Mouse (Mus musculus): ENCODE results near the gene St6galnac5. TPM values are rescaled to one million over a fixed set of nuclear protein-coding genes. Genes with fewer than 3 reads are reported as not detected.
"Not testable (repeated sequence)": the region's sequence is repeated elsewhere in the genome, so short reads cannot be mapped to it uniquely, and the experiment has no call there.

The St6galnac5 gene
- polyA plus RNA-seq, 1 experiment from 2014 or later: 6.4 TPM

DNA sequence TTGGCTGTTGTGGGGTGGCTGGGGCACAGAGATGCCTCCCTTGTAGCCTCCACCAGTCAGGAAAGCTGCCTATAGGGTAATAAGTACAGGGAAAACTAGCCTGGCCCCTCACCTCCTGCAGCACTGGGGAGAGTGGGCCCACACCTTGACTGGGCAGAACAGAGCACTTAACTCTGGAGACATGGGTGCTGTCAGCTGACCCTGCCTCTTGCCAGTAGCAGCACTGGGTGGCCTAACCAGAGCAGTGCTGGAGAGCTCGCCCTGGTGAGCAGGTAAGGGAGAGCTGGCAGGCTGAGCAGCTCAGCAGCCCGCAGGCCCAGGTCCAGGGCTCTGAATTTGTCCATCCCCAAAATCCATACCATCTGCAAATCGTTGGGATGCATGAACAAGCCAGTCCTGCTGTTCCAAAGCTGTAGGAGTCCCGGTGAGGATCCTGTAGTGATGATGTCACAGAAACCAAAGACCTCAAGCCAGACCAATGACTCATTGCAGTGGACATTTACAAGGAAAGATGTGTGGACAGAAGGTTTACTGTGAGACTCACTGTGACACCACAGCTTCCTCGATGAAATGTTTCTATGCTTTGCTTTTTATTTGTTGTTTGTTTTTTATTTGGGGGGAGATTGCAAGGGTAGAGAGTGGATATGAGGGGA lies 193.6 kb downstream of the St6galnac5 start:
- not testable (repeated sequence) for H3K36me3 ChIP-seq (ENCODE audit: control insufficient read depth, insufficient read depth, low read length); H3K4me1 ChIP-seq (replicated peaks; ENCODE audit: control insufficient read depth, insufficient read depth, low read length); H3K4me2 ChIP-seq (replicated peaks; ENCODE audit: low read depth, low read length); H3K27me3 ChIP-seq (ENCODE audit: control insufficient read depth, insufficient read depth, low read length); H3K9ac ChIP-seq (ENCODE audit: low read depth, low read length); H3K9me3 ChIP-seq (ENCODE audit: control insufficient read depth, low read length); H3K27ac ChIP-seq (ENCODE audit: low read depth, low read length); H3K4me3 ChIP-seq (ENCODE audit: low read depth, low read length); DNase-seq (ENCODE audit: low spot score); ATAC-seq (ENCODE audit: low FRiP score)
- WGBS: 90% methylated on average over 5 of the region's 5 CpGs

DNA sequence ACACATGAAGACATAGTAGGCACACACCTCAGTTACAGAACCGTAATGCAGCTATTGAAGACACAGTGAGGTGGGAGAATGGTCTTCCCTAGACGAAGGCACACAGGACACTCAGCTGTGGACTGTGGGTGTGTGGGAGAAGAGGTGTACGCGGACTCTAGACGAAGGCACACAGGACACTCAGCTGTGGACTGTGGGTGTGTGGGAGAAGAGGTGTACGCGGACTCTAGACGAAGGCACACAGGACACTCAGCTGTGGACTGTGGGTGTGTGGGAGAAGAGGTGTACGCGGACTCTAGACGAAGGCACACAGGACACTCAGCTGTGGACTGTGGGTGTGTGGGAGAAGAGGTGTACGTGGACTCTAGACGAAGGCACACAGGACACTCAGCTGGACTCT lies 197.7 kb downstream of the St6galnac5 start:
- not testable (repeated sequence) for H3K27ac ChIP-seq (ENCODE audit: low read depth, low read length); H3K36me3 ChIP-seq (ENCODE audit: control insufficient read depth, insufficient read depth, low read length); H3K9ac ChIP-seq (ENCODE audit: low read depth, low read length); ATAC-seq (ENCODE audit: low FRiP score); H3K4me3 ChIP-seq (ENCODE audit: low read depth, low read length); H3K4me2 ChIP-seq (replicated peaks; ENCODE audit: low read depth, low read length); H3K9me3 ChIP-seq (ENCODE audit: control insufficient read depth, low read length); DNase-seq (ENCODE audit: low spot score); H3K4me1 ChIP-seq (replicated peaks; ENCODE audit: control insufficient read depth, insufficient read depth, low read length); H3K27me3 ChIP-seq (ENCODE audit: control insufficient read depth, insufficient read depth, low read length)
- 92% methylated on average over 7 of the region's 13 CpGs for WGBS

DNA sequence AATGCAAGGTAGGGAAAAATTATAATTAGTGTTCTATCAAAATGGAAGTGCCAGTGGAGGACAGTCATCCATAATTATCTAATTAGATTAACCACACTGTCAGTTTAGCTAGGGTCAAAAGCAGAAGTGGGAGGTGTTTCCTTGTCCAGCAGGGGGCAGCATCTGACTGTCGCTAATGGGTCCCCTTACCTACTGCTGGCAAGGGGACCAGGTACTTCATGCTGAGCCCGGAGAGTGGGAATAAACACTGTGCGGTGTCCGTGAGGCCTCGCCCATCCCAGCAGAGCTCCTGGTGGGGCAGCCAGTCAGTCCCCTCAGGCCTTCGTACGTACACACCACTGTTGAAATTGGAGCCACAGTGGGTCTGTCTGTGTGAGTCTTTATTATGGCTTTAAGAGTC lies 198.3 kb downstream of the St6galnac5 start:
- no peaks in the 10 kb centered on the region for H3K9me3 ChIP-seq (ENCODE audit: control insufficient read depth, low read length)
- H3K4me2 ChIP-seq (replicated peaks; ENCODE audit: low read depth, low read length): no peak overlapping the region
- no peak overlapping the region for H3K27ac ChIP-seq (ENCODE audit: low read depth, low read length)
- DNase-seq (ENCODE audit: low spot score): peak; percentile 86
- H3K36me3 ChIP-seq (ENCODE audit: control insufficient read depth, insufficient read depth, low read length): no peaks in the 10 kb centered on the region
- H3K4me3 ChIP-seq (ENCODE audit: low read depth, low read length): no peak overlapping the region
- ATAC-seq (ENCODE audit: low FRiP score): peak; percentile 69
- no peak overlapping the region for H3K9ac ChIP-seq (ENCODE audit: low read depth, low read length)
- H3K27me3 ChIP-seq (ENCODE audit: control insufficient read depth, insufficient read depth, low read length): no peaks in the 10 kb centered on the region
- WGBS: 31% methylated on average over 7 of the region's 7 CpGs
- H3K4me1 ChIP-seq (replicated peaks; ENCODE audit: control insufficient read depth, insufficient read depth, low read length): no peaks in the 10 kb centered on the region

DNA sequence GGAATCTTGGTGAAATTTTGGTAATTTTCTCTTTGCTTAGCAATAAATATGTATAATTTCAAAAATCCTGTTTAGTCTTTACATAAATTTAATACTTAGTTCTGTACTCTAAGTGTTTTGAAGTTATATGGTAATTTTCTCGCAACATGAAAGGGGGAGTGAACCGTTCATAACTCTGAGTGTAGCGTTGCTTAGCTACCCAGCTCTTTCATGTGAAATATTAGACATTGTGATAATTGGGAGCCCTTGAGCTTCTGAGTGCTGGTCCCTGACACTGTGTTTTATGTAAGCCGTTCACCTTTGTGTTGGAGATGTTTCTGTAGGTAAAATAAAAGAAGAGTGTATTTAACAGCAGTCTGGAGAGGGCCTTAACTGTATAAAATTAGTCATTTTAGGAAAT lies 202.2 kb downstream of the St6galnac5 start:
- no peaks in the 10 kb centered on the region for H3K27me3 ChIP-seq (ENCODE audit: control insufficient read depth, insufficient read depth, low read length)
- no peak overlapping the region for H3K4me2 ChIP-seq (replicated peaks; ENCODE audit: low read depth, low read length)
- no peaks in the 10 kb centered on the region for H3K4me1 ChIP-seq (replicated peaks; ENCODE audit: control insufficient read depth, insufficient read depth, low read length)
- DNase-seq (ENCODE audit: low spot score) (no peak), ATAC-seq (ENCODE audit: low FRiP score) (no peak)
- H3K9ac ChIP-seq (ENCODE audit: low read depth, low read length): no peak overlapping the region
- no peaks in the 10 kb centered on the region for H3K9me3 ChIP-seq (ENCODE audit: control insufficient read depth, low read length)
- H3K4me3 ChIP-seq (ENCODE audit: low read depth, low read length): no peak overlapping the region
- H3K36me3 ChIP-seq (ENCODE audit: control insufficient read depth, insufficient read depth, low read length): no peaks in the 10 kb centered on the region
- no peak overlapping the region for H3K27ac ChIP-seq (ENCODE audit: low read depth, low read length)
- WGBS: 84% methylated on average over 4 of the region's 4 CpGs

DNA sequence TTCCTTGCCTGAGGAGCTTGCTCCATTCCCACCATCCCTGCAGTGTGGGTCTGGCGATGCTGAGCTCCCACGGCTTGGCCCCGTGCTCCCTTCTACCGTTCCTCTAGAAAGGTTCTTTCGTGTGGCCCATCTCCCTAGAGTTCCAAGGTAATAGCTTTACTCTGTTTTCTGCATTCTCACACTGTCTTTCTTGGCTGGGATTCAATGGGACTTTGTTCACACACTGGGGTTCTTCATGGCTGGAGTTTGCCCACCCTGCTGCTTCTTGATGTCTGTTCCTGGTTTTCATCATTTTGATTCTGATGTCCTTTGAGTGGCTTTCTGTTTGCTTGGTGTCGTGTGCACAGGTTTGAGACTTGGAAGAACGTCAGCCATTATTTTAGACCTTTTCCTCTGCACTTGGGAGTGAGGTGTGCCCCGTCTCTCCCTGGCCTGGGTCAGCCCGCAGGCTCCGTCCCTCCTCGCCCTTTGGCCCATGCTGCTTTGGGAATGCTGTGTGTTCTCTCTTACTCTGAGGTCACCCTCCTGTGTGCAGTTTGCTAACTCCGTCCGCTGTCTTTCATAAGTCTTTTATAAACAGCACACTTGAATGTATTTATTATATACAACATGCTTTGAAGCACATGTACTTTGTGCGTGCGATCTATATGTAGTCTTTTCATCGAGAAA lies 205.0 kb downstream of the St6galnac5 start:
- Histone ChIP-seq H3K9me3 (ENCODE audit: control insufficient read depth, low read length) (no peaks in the 10 kb centered on the region), H3K27ac (ENCODE audit: low read depth, low read length) (no peak overlapping the region), H3K27me3 (ENCODE audit: control insufficient read depth, insufficient read depth, low read length) (no peaks in the 10 kb centered on the region), H3K4me2 (replicated peaks; ENCODE audit: low read depth, low read length) (no peak overlapping the region), H3K9ac (ENCODE audit: low read depth, low read length) (no peak overlapping the region), H3K4me1 (replicated peaks; ENCODE audit: control insufficient read depth, insufficient read depth, low read length) (no peaks in the 10 kb centered on the region), H3K4me3 (ENCODE audit: low read depth, low read length) (no peak overlapping the region), H3K36me3 (ENCODE audit: control insufficient read depth, insufficient read depth, low read length) (no peaks in the 10 kb centered on the region)
- WGBS: 81% methylated on average over 16 of the region's 16 CpGs
- ATAC-seq (ENCODE audit: low FRiP score) (no peak), DNase-seq (ENCODE audit: low spot score) (no peak)

DNA sequence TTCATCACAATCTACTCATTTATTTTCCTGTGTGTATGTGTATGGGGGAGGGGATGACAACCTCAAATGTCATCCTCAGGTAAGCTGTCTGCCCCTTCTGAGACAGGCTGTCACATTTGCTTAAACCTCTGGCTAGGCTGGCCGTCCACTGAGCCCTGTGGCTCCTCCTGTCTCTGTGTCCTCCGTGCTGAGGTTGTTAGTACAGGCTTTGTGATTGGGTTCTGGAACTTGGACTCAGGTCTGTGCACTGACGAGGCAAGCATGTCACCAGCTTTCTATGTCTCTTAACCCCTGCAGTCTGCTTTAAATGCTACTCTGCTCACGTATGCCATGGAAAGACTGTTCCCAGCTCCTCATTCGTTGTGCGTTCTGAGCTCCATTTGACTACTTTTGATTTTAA lies 205.7 kb downstream of the St6galnac5 start:
- Histone ChIP-seq H3K4me2 (replicated peaks; ENCODE audit: low read depth, low read length) (no peak overlapping the region), H3K4me3 (ENCODE audit: low read depth, low read length) (no peak overlapping the region), H3K9me3 (ENCODE audit: control insufficient read depth, low read length) (no peaks in the 10 kb centered on the region), H3K9ac (ENCODE audit: low read depth, low read length) (no peak overlapping the region), H3K36me3 (ENCODE audit: control insufficient read depth, insufficient read depth, low read length) (no peaks in the 10 kb centered on the region), H3K27me3 (ENCODE audit: control insufficient read depth, insufficient read depth, low read length) (no peaks in the 10 kb centered on the region), H3K4me1 (replicated peaks; ENCODE audit: control insufficient read depth, insufficient read depth, low read length) (no peaks in the 10 kb centered on the region), H3K27ac (ENCODE audit: low read depth, low read length) (no peak overlapping the region)
- DNase-seq (ENCODE audit: low spot score) (no peak), ATAC-seq (ENCODE audit: low FRiP score) (no peak)
- 83% methylated on average over 6 of the region's 6 CpGs for WGBS

DNA sequence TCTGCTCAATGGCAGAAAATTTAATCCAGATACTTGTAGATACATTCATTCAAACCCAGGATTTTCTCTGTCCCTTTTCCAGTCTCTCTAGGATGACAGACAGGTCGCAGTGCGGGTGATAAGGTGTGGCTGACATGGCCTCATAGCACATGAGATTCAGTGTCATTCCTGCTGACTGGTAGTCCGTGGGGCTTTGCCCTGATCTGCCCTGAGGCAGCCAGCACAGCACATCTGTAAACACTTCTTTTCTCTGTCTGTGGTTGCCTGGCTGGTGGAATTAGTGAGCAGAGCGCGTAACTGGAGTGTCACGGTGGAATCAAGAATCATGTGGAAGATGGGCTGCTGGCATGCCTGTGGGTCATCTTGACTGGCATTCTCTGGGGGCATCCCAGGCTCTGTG lies 212.0 kb downstream of the St6galnac5 start:
- Histone ChIP-seq H3K36me3 (ENCODE audit: control insufficient read depth, insufficient read depth, low read length) (no peaks in the 10 kb centered on the region), H3K27me3 (ENCODE audit: control insufficient read depth, insufficient read depth, low read length) (no peaks in the 10 kb centered on the region), H3K27ac (ENCODE audit: low read depth, low read length) (no peak overlapping the region), H3K4me2 (replicated peaks; ENCODE audit: low read depth, low read length) (no peak overlapping the region), H3K9me3 (ENCODE audit: control insufficient read depth, low read length) (no peaks in the 10 kb centered on the region), H3K4me1 (replicated peaks; ENCODE audit: control insufficient read depth, insufficient read depth, low read length) (no peaks in the 10 kb centered on the region), H3K9ac (ENCODE audit: low read depth, low read length) (no peak overlapping the region), H3K4me3 (ENCODE audit: low read depth, low read length) (no peak overlapping the region)
- 81% methylated on average over 6 of the region's 6 CpGs for WGBS
- ATAC-seq (ENCODE audit: low FRiP score) (no peak), DNase-seq (ENCODE audit: low spot score) (no peak)

DNA sequence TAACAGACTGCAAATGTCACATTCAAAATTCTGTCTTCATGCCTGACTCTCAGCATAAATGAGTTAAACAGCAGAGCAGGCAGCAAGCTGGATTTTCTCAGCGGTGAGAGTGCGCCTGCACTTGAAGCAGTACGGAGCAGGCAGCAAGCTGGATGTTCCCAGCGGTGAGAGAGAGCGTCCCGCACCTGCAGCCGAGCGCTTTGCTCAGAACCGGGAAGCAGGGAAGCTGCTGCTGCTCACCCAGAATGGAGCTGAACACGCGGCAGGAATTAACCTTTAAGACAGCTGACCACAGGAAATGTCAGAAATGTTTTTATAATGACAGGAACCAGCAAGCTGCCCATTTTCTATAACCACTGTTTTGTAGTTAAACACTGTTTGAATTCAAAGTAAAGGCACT lies 214.6 kb downstream of the St6galnac5 start:
- H3K4me2 ChIP-seq (replicated peaks; ENCODE audit: low read depth, low read length): no peak overlapping the region
- H3K36me3 ChIP-seq (ENCODE audit: control insufficient read depth, insufficient read depth, low read length): no peaks in the 10 kb centered on the region
- H3K4me3 ChIP-seq (ENCODE audit: low read depth, low read length): no peak overlapping the region
- ATAC-seq (ENCODE audit: low FRiP score) (no peak), DNase-seq (ENCODE audit: low spot score) (no peak)
- no peaks in the 10 kb centered on the region; the same call in 1 of the 2 replicates for H3K4me1 ChIP-seq (replicated peaks; ENCODE audit: control insufficient read depth, insufficient read depth, low read length)
- no peaks in the 10 kb centered on the region for H3K27me3 ChIP-seq (ENCODE audit: control insufficient read depth, insufficient read depth, low read length)
- H3K27ac ChIP-seq (ENCODE audit: low read depth, low read length): no peak overlapping the region
- WGBS: 87% methylated on average over 11 of the region's 11 CpGs
- H3K9ac ChIP-seq (ENCODE audit: low read depth, low read length): no peak overlapping the region
- no peaks in the 10 kb centered on the region for H3K9me3 ChIP-seq (ENCODE audit: control insufficient read depth, low read length)
